Mouse (Mus musculus) kidney, postnatal 0 days (tissue): Measurements from ENCODE around the gene Hspb6. TPM values are rescaled to one million over a fixed set of nuclear protein-coding genes. Genes with fewer than 3 reads are reported as not detected.
A peak's percentile ranks its signal among the peaks of the same experiment; 100 is the strongest.

Source experiments
- ATAC-seq: fragments of 200-750 bp; cut with Nextera tagmentation; replicated peaks from 2 replicates; pipeline ENCODE4 v1.8.0; 2017; ENCODE audit warnings: low read depth, moderate number of reproducible peaks, moderate TSS enrichment, moderate library complexity; ENCODE audit not compliant: low FRiP score
- DNase-seq: peaks from one replicate; pipeline ENCODE4 v3.0.0-alpha.2; 2016; ENCODE audit warnings: low spot score
- H3K27ac ChIP-seq: fragments of 300-500 bp; sonication (generic); 2 replicates; pipeline ENCODE4 v1.5.1; 2014; ENCODE audit warnings: mild to moderate bottlenecking
- H3K27me3 ChIP-seq: fragments of 300-500 bp; sonication (generic); 2 replicates; pipeline ENCODE4 v1.6.1; 2014; ENCODE audit warnings: low read length, mixed read lengths; ENCODE audit not compliant: insufficient read depth
- H3K36me3 ChIP-seq: fragments of 300-500 bp; sonication (generic); 2 replicates; pipeline ENCODE4 v1.6.1; 2014; ENCODE audit warnings: low read length, mixed read lengths; ENCODE audit not compliant: insufficient read depth
- H3K4me1 ChIP-seq: fragments of 300-500 bp; sonication (generic); replicated peaks from 2 replicates; pipeline ENCODE4 v1.6.1; 2014; ENCODE audit warnings: antibody characterized with exemption, low read length, mixed read lengths; ENCODE audit not compliant: insufficient read depth
- H3K4me2 ChIP-seq: fragments of 300-500 bp; sonication (generic); 2 replicates; pipeline ENCODE4 v1.6.1; 2014; ENCODE audit warnings: mild to moderate bottlenecking, low read length, moderate library complexity, mixed read lengths
- H3K4me3 ChIP-seq: fragments of 300-500 bp; sonication (generic); replicated peaks from 2 replicates; pipeline ENCODE4 v1.5.1; 2014; ENCODE audit warnings: low read depth, low read length
- H3K9ac ChIP-seq: fragments of 300-500 bp; sonication (generic); 2 replicates; pipeline ENCODE4 v1.6.1; 2014; ENCODE audit warnings: low read depth, low read length
- H3K9me3 ChIP-seq: fragments of 300-500 bp; sonication (generic); replicated peaks from 2 replicates; pipeline ENCODE4 v1.6.1; 2016; ENCODE audit warnings: low read length, inconsistent platforms, mixed read lengths
- CTCF ChIP-seq: IDR thresholded peaks from 2 replicates; pipeline ENCODE4 v1.5.1; 2016; ENCODE audit warnings: antibody characterized with exemption, low read depth, mild to moderate bottlenecking, moderate library complexity
- WGBS: fragments of 180-500 bp; shearing (Covaris S2); extraction: QIAGEN DNeasy Blood & Tissue Kit; methylation state at CpG from one replicate; pipeline ENCODE4 v1.1.7; 2014; 5-methylcytosine and 5-hydroxymethylcytosine counted together
- polyA plus RNA-seq: library from polyadenylated mRNA; unstranded; fragments of >200 nt; fragmentation: Nextera tagmentation; extraction: Ambion mirVana; gene quantifications from 2 replicates; pipeline ENCODE4 v1.2.1, GENCODE M21; 2015

Gene Hspb6
- polyA plus RNA-seq, 1 experiment from 2014 or later = 17.7 TPM

- Histone ChIP-seq H3K9ac (peak overlapping the region; percentile 35; the same call in 1 of the 2 replicates), H3K9me3 (no peaks in the 10 kb centered on the region), H3K4me1 (peaks cover 17% of the 10 kb centered on the region; the same call in 1 of the 2 replicates), H3K4me3 (no peak overlapping the region), H3K36me3 (peaks cover 16% of the 10 kb centered on the region; the same call in 1 of the 2 replicates), H3K27me3 (no peaks in the 10 kb centered on the region), H3K4me2 (no peak overlapping the region), H3K27ac (peak overlapping the region; percentile 19; the same call in 1 of the 2 replicates)
- WGBS = 69% methylated on average over 10 of the region's 10 CpGs
- ATAC-seq (no peak; the same call in 1 of the 2 replicates), DNase-seq (no peak)
- TF ChIP-seq CTCF = no peak
Measured at GRCm38 (mm10) chr7:30522871-30523270, 29.1 kb upstream of the Hspb6 start.

- DNase-seq = no peak
- no peak overlapping the region for H3K4me2 ChIP-seq
- no peaks in the 10 kb centered on the region for H3K27me3 ChIP-seq
- no peak overlapping the region for H3K4me3 ChIP-seq
- H3K9ac ChIP-seq = no peak overlapping the region
- ATAC-seq = no peak
- TF ChIP-seq CTCF = no peak
- H3K36me3 ChIP-seq = peaks cover 29% of the 10 kb centered on the region
- H3K4me1 ChIP-seq = peaks cover 16% of the 10 kb centered on the region; the same call in 1 of the 2 replicates
- H3K9me3 ChIP-seq = no peaks in the 10 kb centered on the region
- H3K27ac ChIP-seq = no peak overlapping the region
- 84% methylated on average over 6 of the region's 6 CpGs for WGBS
Measured at GRCm38 (mm10) chr7:30524487-30524886, 27.5 kb upstream of the Hspb6 start.

- Histone ChIP-seq H3K27ac (peak overlapping the region; percentile 51; the same call in 1 of the 2 replicates), H3K27me3 (no peaks in the 10 kb centered on the region), H3K9me3 (no peaks in the 10 kb centered on the region), H3K4me1 (peaks cover 15% of the 10 kb centered on the region; the same call in 1 of the 2 replicates), H3K36me3 (peaks cover 36% of the 10 kb centered on the region), H3K4me3 (no peak overlapping the region), H3K9ac (peak overlapping the region; percentile 46; the same call in 1 of the 2 replicates), H3K4me2 (peak overlapping the region; percentile 36)
- WGBS = 20% methylated on average over 10 of the region's 10 CpGs
- TF ChIP-seq CTCF = no peak
- ATAC-seq (peak; percentile 27; the same call in 1 of the 2 replicates), DNase-seq (peak; percentile 56)
Measured at GRCm38 (mm10) chr7:30525954-30526353, 26.0 kb upstream of the Hspb6 start.

DNA sequence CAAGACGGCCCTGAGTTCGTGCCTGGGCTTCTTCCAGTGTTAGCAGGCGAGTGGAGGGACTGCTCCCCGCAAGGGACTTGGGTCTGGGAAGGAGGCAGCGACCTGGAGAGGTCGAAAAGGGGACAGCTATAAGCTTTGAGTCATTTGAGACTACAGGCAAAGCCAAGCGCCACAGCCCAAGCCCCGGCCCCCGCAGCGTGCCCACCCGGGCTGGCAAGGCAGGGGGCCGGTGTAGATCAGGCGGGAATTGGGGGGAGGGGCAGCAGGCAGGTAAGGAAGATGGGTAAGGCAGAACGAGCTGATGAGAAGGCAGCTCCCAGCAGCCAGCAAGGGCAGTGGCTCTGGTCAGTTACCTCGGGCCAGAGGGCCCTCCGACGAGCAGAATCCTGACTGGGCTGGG, 25.6 kb upstream of the Hspb6 start:
- peak overlapping the region; percentile 46; the same call in 1 of the 2 replicates for H3K9ac ChIP-seq

DNA sequence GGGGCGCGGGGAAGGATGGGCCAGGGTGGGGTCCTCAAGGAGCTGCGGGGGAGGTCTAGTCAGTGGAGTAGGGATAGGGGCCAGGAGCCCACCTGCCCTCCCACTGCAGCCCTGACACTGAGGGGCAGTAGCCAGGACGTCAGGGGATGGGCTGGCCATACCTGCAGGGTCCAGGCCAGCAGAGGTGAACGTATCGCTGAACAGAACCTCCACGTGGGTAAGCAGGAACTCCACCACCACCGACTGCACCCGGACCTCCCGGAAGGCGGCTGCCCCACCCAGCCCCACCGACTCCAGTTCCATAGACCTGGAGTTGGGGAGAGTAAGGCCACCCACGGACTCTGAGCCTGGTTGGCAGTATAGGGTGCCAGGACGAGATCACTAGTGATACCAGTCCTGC, 25.0 kb upstream of the Hspb6 start:
- peaks cover 36% of the 10 kb centered on the region for H3K36me3 ChIP-seq
- no peak overlapping the region; the same call in 1 of the 2 replicates for H3K4me2 ChIP-seq
- 67% methylated on average over 14 of the region's 14 CpGs for WGBS
- peak overlapping the region; percentile 46; the same call in 1 of the 2 replicates for H3K9ac ChIP-seq
- H3K9me3 ChIP-seq = no peaks in the 10 kb centered on the region
- no peak overlapping the region for H3K4me3 ChIP-seq
- peaks cover 15% of the 10 kb centered on the region; the same call in 1 of the 2 replicates for H3K4me1 ChIP-seq
- TF ChIP-seq CTCF = no peak
- ATAC-seq (peak; percentile 19; the same call in 1 of the 2 replicates), DNase-seq (no peak)
- H3K27me3 ChIP-seq = no peaks in the 10 kb centered on the region
- H3K27ac ChIP-seq = no peak overlapping the region

More for the DNA sequence above, 25.6 kb upstream of the Hspb6 start:
- H3K4me2 ChIP-seq = peak overlapping the region; percentile 36
- 18% methylated on average over 17 of the region's 17 CpGs for WGBS
- no peaks in the 10 kb centered on the region for H3K27me3 ChIP-seq
- H3K27ac ChIP-seq = peak overlapping the region; percentile 51; the same call in 1 of the 2 replicates
- no peaks in the 10 kb centered on the region for H3K9me3 ChIP-seq
- DNase-seq (no peak), ATAC-seq (0 out of 2 replicates have a peak, but pooled peaks have one; percentile 11)
- peaks cover 15% of the 10 kb centered on the region; the same call in 1 of the 2 replicates for H3K4me1 ChIP-seq
- no peak for TF ChIP-seq CTCF
- no peak overlapping the region for H3K4me3 ChIP-seq
- H3K36me3 ChIP-seq = peaks cover 36% of the 10 kb centered on the region

- no peak for DNase-seq
- no peak for TF ChIP-seq CTCF
- peaks cover 21% of the 10 kb centered on the region; the same call in 1 of the 2 replicates for H3K36me3 ChIP-seq
- H3K27me3 ChIP-seq = no peaks in the 10 kb centered on the region
- no peaks in the 10 kb centered on the region for H3K9me3 ChIP-seq
- H3K4me3 ChIP-seq = no peak overlapping the region
- no peak overlapping the region for H3K9ac ChIP-seq
- no peak overlapping the region for H3K27ac ChIP-seq
- peaks cover 13% of the 10 kb centered on the region; the same call in 1 of the 2 replicates for H3K4me1 ChIP-seq
- ATAC-seq = no peak
- no peak overlapping the region for H3K4me2 ChIP-seq
- 79% methylated on average over 9 of the region's 9 CpGs for WGBS
Measured at GRCm38 (mm10) chr7:30531291-30531815, 20.6 kb upstream of the Hspb6 start.
